Mouse (Mus musculus) intestine, postnatal 0 days (tissue): ENCODE results near the gene Gfap. TPM values are rescaled to one million over a fixed set of nuclear protein-coding genes. Genes with fewer than 3 reads are reported as not detected.

Source experiments
- ATAC-seq: fragments of 200-750 bp; cut with Nextera tagmentation; 2 replicates; pipeline ENCODE4 v1.8.0; 2017; ENCODE audit warnings: mild to moderate bottlenecking, moderate TSS enrichment, moderate library complexity
- H3K27ac ChIP-seq: fragments of 300-500 bp; sonication (generic); 2 replicates; pipeline ENCODE4 v1.5.1; 2014; ENCODE audit warnings: mild to moderate bottlenecking, low read depth, low read length, moderate library complexity
- H3K27me3 ChIP-seq: fragments of 300-500 bp; sonication (generic); replicated peaks from 2 replicates; pipeline ENCODE4 v1.6.1; 2014; ENCODE audit warnings: low read length, mixed read lengths; ENCODE audit not compliant: control insufficient read depth, insufficient read depth
- H3K36me3 ChIP-seq: fragments of 300-500 bp; sonication (generic); 2 replicates; pipeline ENCODE4 v1.6.1; 2014; ENCODE audit warnings: mild to moderate bottlenecking, moderate library complexity; ENCODE audit not compliant: control insufficient read depth, insufficient read depth
- H3K4me1 ChIP-seq: fragments of 300-500 bp; sonication (generic); replicated peaks from 2 replicates; pipeline ENCODE4 v1.6.1; 2014; ENCODE audit warnings: antibody characterized with exemption, low read length, mixed read lengths; ENCODE audit not compliant: control insufficient read depth, insufficient read depth
- H3K4me2 ChIP-seq: fragments of 300-500 bp; sonication (generic); replicated peaks from 2 replicates; pipeline ENCODE4 v1.6.1; 2014; ENCODE audit warnings: low read depth, mild to moderate bottlenecking, moderate library complexity
- H3K4me3 ChIP-seq: fragments of 300-500 bp; sonication (generic); 2 replicates; pipeline ENCODE4 v1.5.1; 2014; ENCODE audit warnings: low read depth, low read length
- H3K9ac ChIP-seq: fragments of 300-500 bp; sonication (generic); 2 replicates; pipeline ENCODE4 v1.6.1; 2014; ENCODE audit warnings: mild to moderate bottlenecking, low read depth, low read length
- H3K9me3 ChIP-seq: fragments of 300-500 bp; sonication (generic); 2 replicates; pipeline ENCODE4 v1.6.1; 2016; ENCODE audit warnings: mixed run types; ENCODE audit not compliant: control insufficient read depth
- CTCF ChIP-seq: sonication (generic); IDR thresholded peaks from 2 replicates; pipeline ENCODE4 v1.5.1; 2016; ENCODE audit warnings: low read depth, mild to moderate bottlenecking, control low read depth, antibody characterized with exemption, moderate library complexity
- WGBS: fragments of 180-500 bp; shearing (Covaris S2); extraction: QIAGEN DNeasy Blood & Tissue Kit; methylation state at CpG from one replicate; pipeline ENCODE4 v1.1.7; 2014; 5-methylcytosine and 5-hydroxymethylcytosine counted together
- polyA plus RNA-seq: library from polyadenylated mRNA; unstranded; fragments of >200 nt; fragmentation: Nextera tagmentation; extraction: Ambion mirVana; gene quantifications from 2 replicates; pipeline ENCODE4 v1.2.1, GENCODE M21; 2015

Gene Gfap
- polyA plus RNA-seq, 1 experiment from 2014 or later: 0.17 TPM

- Histone ChIP-seq H3K4me3 (no peak overlapping the region), H3K36me3 (peaks cover 74% of the 10 kb centered on the region), H3K27me3 (no peaks in the 10 kb centered on the region), H3K4me2 (no peak overlapping the region), H3K9me3 (no peaks in the 10 kb centered on the region), H3K9ac (no peak overlapping the region), H3K4me1 (no peaks in the 10 kb centered on the region), H3K27ac (no peak overlapping the region)
- WGBS: 80% methylated on average over 6 of the region's 6 CpGs
- ATAC-seq: no peak
- no peak for TF ChIP-seq CTCF
Measured at GRCm38 (mm10) chr11:102855941-102856340, 44.8 kb downstream of the Gfap start.

- H3K4me3 ChIP-seq: no peak overlapping the region
- ATAC-seq: no peak
- no peaks in the 10 kb centered on the region for H3K4me1 ChIP-seq
- H3K27me3 ChIP-seq: no peaks in the 10 kb centered on the region
- TF ChIP-seq CTCF: peak; percentile 51
- no peak overlapping the region for H3K4me2 ChIP-seq
- peaks cover 72% of the 10 kb centered on the region for H3K36me3 ChIP-seq
- no peak overlapping the region for H3K9ac ChIP-seq
- H3K9me3 ChIP-seq: no peaks in the 10 kb centered on the region
- no peak overlapping the region for H3K27ac ChIP-seq
Measured at GRCm38 (mm10) chr11:102853760-102854159, 47.0 kb downstream of the Gfap start.

- no peak overlapping the region for H3K27ac ChIP-seq
- H3K27me3 ChIP-seq: no peaks in the 10 kb centered on the region
- no peak overlapping the region for H3K4me2 ChIP-seq
- H3K9me3 ChIP-seq: no peaks in the 10 kb centered on the region
- no peak overlapping the region for H3K9ac ChIP-seq
- no peak overlapping the region for H3K4me3 ChIP-seq
- peaks cover 74% of the 10 kb centered on the region for H3K36me3 ChIP-seq
- no peaks in the 10 kb centered on the region for H3K4me1 ChIP-seq
- TF ChIP-seq CTCF: peak; percentile 78
- peak; percentile 51; the same call in 1 of the 2 replicates for ATAC-seq
- WGBS: 64% methylated on average over 5 of the region's 5 CpGs
Measured at GRCm38 (mm10) chr11:102851883-102852282, 48.8 kb downstream of the Gfap start.

- no peaks in the 10 kb centered on the region for H3K9me3 ChIP-seq
- peaks cover 88% of the 10 kb centered on the region for H3K36me3 ChIP-seq
- H3K4me2 ChIP-seq: no peak overlapping the region
- no peaks in the 10 kb centered on the region for H3K27me3 ChIP-seq
- H3K4me1 ChIP-seq: no peaks in the 10 kb centered on the region
- TF ChIP-seq CTCF: no peak
- no peak overlapping the region for H3K27ac ChIP-seq
- H3K4me3 ChIP-seq: no peak overlapping the region
- 79% methylated on average over 10 of the region's 10 CpGs for WGBS
- ATAC-seq: no peak
- no peak overlapping the region for H3K9ac ChIP-seq
Measured at GRCm38 (mm10) chr11:102845926-102846325, 54.8 kb downstream of the Gfap start.

GRCm38 (mm10) chr11:102838616-102839150 is 62.0 kb downstream of the Gfap start:
- Histone ChIP-seq H3K4me2 (no peak overlapping the region), H3K27me3 (no peaks in the 10 kb centered on the region), H3K9me3 (no peaks in the 10 kb centered on the region), H3K9ac (no peak overlapping the region), H3K4me1 (no peaks in the 10 kb centered on the region), H3K27ac (no peak overlapping the region; the same call in 1 of the 2 replicates), H3K36me3 (peaks cover 62% of the 10 kb centered on the region), H3K4me3 (no peak overlapping the region)
- 86% methylated on average over 9 of the region's 9 CpGs for WGBS
- no peak for ATAC-seq
- TF ChIP-seq CTCF: no peak

GRCm38 (mm10) chr11:102838126-102838525 is 62.6 kb downstream of the Gfap start:
- Histone ChIP-seq H3K4me2 (no peak overlapping the region), H3K4me3 (no peak overlapping the region), H3K4me1 (no peaks in the 10 kb centered on the region), H3K27me3 (no peaks in the 10 kb centered on the region), H3K36me3 (peaks cover 60% of the 10 kb centered on the region), H3K9ac (no peak overlapping the region), H3K9me3 (no peaks in the 10 kb centered on the region), H3K27ac (no peak overlapping the region)
- no peak for ATAC-seq
- TF ChIP-seq CTCF: peak; percentile 17; the same call in 1 of the 2 replicates
- 92% methylated on average over 2 of the region's 2 CpGs for WGBS

GRCm38 (mm10) chr11:102837385-102837784 is 63.3 kb downstream of the Gfap start:
- Histone ChIP-seq H3K9me3 (no peaks in the 10 kb centered on the region), H3K27ac (no peak overlapping the region), H3K4me1 (no peaks in the 10 kb centered on the region), H3K36me3 (peaks cover 52% of the 10 kb centered on the region), H3K27me3 (no peaks in the 10 kb centered on the region), H3K9ac (no peak overlapping the region), H3K4me2 (no peak overlapping the region), H3K4me3 (no peak overlapping the region)
- no peak for ATAC-seq
- WGBS: 88% methylated on average over 1 of the region's 1 CpGs
- no peak for TF ChIP-seq CTCF

Other genes with a start within 250 kb of the Gfap start
- gene Meioc, start 237.2 kb downstream of the Gfap start, polyA plus RNA-seq: 0.09 and 0.14 TPM in 2 replicates
- 16.2 and 17.1 TPM in 2 replicates for gene Ccdc43, start 203.1 kb downstream of the Gfap start, polyA plus RNA-seq
- gene Adam11, start 139.5 kb downstream of the Gfap start, polyA plus RNA-seq: 0.80 and 1.3 TPM in 2 replicates
- gene Gjc1, start 81.2 kb downstream of the Gfap start, polyA plus RNA-seq: 16.1 and 18.8 TPM in 2 replicates
- 0.22 and 0.52 TPM in 2 replicates for gene Higd1b, start 65.1 kb downstream of the Gfap start, polyA plus RNA-seq
- 50.9 and 56.0 TPM in 2 replicates for gene Eftud2, start 19.9 kb downstream of the Gfap start, polyA plus RNA-seq
- gene Ccdc103, start 19.7 kb downstream of the Gfap start, polyA plus RNA-seq: 0.20 and 0.50 TPM in 2 replicates
- gene Fam187a, start 15.7 kb downstream of the Gfap start, polyA plus RNA-seq: not detected in 2 replicates
- 0.88 and 1.1 TPM in 2 replicates for gene Kif18b, start 24.2 kb upstream of the Gfap start, polyA plus RNA-seq
- gene C1ql1, start 45.8 kb upstream of the Gfap start, polyA plus RNA-seq: 0.85 and 1.1 TPM in 2 replicates
- gene Nmt1, start 127.3 kb upstream of the Gfap start, polyA plus RNA-seq: 58.4 and 63.1 TPM in 2 replicates
- gene Dcakd, start 127.4 kb upstream of the Gfap start, polyA plus RNA-seq: 40.4 and 45.9 TPM in 2 replicates
- 1.0 and 1.5 TPM in 2 replicates for gene Plcd3, start 200.7 kb upstream of the Gfap start, polyA plus RNA-seq
- 74.7 and 75.9 TPM in 2 replicates for gene Acbd4, start 200.8 kb upstream of the Gfap start, polyA plus RNA-seq
- gene Hexim1, start 215.3 kb upstream of the Gfap start, polyA plus RNA-seq: 4.6 and 6.0 TPM in 2 replicates
- gene Hexim2, start 231.5 kb upstream of the Gfap start, polyA plus RNA-seq: 3.5 and 5.3 TPM in 2 replicates